ENCODE assay signal across 8 mouse cellular contexts in genomic region chr1:80340436-80341376, GRCm38 (mm10). TPM values are rescaled to one million over a fixed set of nuclear protein-coding genes. Genes with fewer than 3 reads are reported as not detected.
DNase-seq lines count a peak whose midpoint lies in the region; ATAC-seq lines count a peak whose summit lies in the region.

Cul3 (minus strand) TSS chr1:80340480.

- WGBS in heart, embryonic 13.5 days: 1% methylated on average over 71 of the region's 85 CpGs
- WGBS in liver, embryonic 12.5 days (ENCODE audit: insufficient replicate concordance): 2% methylated on average over 53 of the region's 85 CpGs
- 1% methylated on average over 49 of the region's 85 CpGs for WGBS in stomach, embryonic 15.5 days

- ATAC-seq in heart, embryonic 13.5 days (ENCODE audit: extremely low read depth, insufficient number of reproducible peaks, low FRiP score, low TSS enrichment): peak; percentile 90
- ATAC-seq in liver, embryonic 12.5 days: peak; percentile 88
- ATAC-seq in stomach, embryonic 15.5 days (ENCODE audit: insufficient read depth, low FRiP score, low read depth): peak; percentile 93

- H3K4me1 ChIP-seq in brown adipose tissue, adult 24 weeks (ENCODE audit: control insufficient read depth, insufficient read depth, insufficient read length, low read length): peaks cover 6% of the 10 kb centered on the region
- peaks cover 31% of the 10 kb centered on the region for H3K4me1 ChIP-seq in heart, embryonic 13.5 days
- H3K4me1 ChIP-seq in liver, embryonic 12.5 days: peaks cover 28% of the 10 kb centered on the region
- H3K4me1 ChIP-seq in stomach, embryonic 15.5 days: no peaks in the 10 kb centered on the region

- H3K9me3 ChIP-seq in heart, embryonic 13.5 days: no peaks in the 10 kb centered on the region
- no peaks in the 10 kb centered on the region for H3K9me3 ChIP-seq in liver, embryonic 12.5 days (replicated peaks)
- H3K9me3 ChIP-seq in stomach, embryonic 15.5 days: no peaks in the 10 kb centered on the region

- H3K4me2 ChIP-seq in heart, embryonic 13.5 days: peak within 1 kb of the TSS; percentile 96
- peak within 1 kb of the TSS; percentile 83 for H3K4me2 ChIP-seq in liver, embryonic 12.5 days
- H3K4me2 ChIP-seq in stomach, embryonic 15.5 days: peak within 1 kb of the TSS; percentile 75

- peak within 1 kb of the TSS; percentile 84 for H3K4me3 ChIP-seq in brown adipose tissue, adult 24 weeks (ENCODE audit: insufficient read depth, low read depth, low read length)
- peak within 1 kb of the TSS; percentile 81 for H3K4me3 ChIP-seq in heart, embryonic 13.5 days
- peak within 1 kb of the TSS; percentile 94 for H3K4me3 ChIP-seq in liver, embryonic 12.5 days
- peak within 1 kb of the TSS; percentile 96 for H3K4me3 ChIP-seq in stomach, embryonic 15.5 days (replicated peaks)

- H3K9ac ChIP-seq in heart, embryonic 13.5 days: peak within 1 kb of the TSS; percentile 100
- H3K9ac ChIP-seq in liver, embryonic 12.5 days: peak within 1 kb of the TSS; percentile 98
- H3K9ac ChIP-seq in stomach, embryonic 15.5 days: peak within 1 kb of the TSS; percentile 96

- no peaks in the 10 kb centered on the region for H3K27me3 ChIP-seq in heart, embryonic 13.5 days (replicated peaks)
- H3K27me3 ChIP-seq in liver, embryonic 12.5 days (replicated peaks): no peaks in the 10 kb centered on the region
- no peaks in the 10 kb centered on the region for H3K27me3 ChIP-seq in stomach, embryonic 15.5 days (replicated peaks)

- peak; percentile 98 for DNase-seq in CD4-positive, CD25-positive, alpha-beta regulatory T cell, adult 2 months (ENCODE audit: low read depth, low spot score)
- peak; percentile 55 for DNase-seq in fat pad, adult 2 months (ENCODE audit: extremely low read depth, low read depth, low spot score)
- DNase-seq in kidney, postnatal 10 days: peak; percentile 98
- peak; percentile 97 for DNase-seq in natural killer cell, adult 2 months (ENCODE audit: low spot score in 2 of 2)

- H3K27ac ChIP-seq in brown adipose tissue, adult 24 weeks (replicated peaks; ENCODE audit: low read depth, low read length): peak within 1 kb of the TSS; percentile 84
- H3K27ac ChIP-seq in heart, embryonic 13.5 days (replicated peaks): peak within 1 kb of the TSS; percentile 99
- H3K27ac ChIP-seq in liver, embryonic 12.5 days: peak within 1 kb of the TSS; percentile 96
- H3K27ac ChIP-seq in stomach, embryonic 15.5 days: peak within 1 kb of the TSS; percentile 98

- no peaks in the 10 kb centered on the region for H3K36me3 ChIP-seq in heart, embryonic 13.5 days
- no peaks in the 10 kb centered on the region for H3K36me3 ChIP-seq in liver, embryonic 12.5 days
- no peaks in the 10 kb centered on the region for H3K36me3 ChIP-seq in stomach, embryonic 15.5 days

RNA-seq across cellular contexts. Expression of gene Cul3, which starts in this region (rescaled TPM):
- polyA plus RNA-seq in brown adipose tissue, adult 24 weeks (2012; ENCODE audit: insufficient read depth, insufficient read length, missing spikeins): 114 and 116 TPM in 2 replicates
- polyA plus RNA-seq in heart, embryonic 13.5 days (2015; fragmentation: Nextera tagmentation; extraction: Ambion mirVana): 20.0 and 24.0 TPM in 2 replicates
- polyA plus RNA-seq in liver, embryonic 12.5 days (2016; fragmentation: Nextera tagmentation; extraction: Ambion mirVana): 14.6 and 16.7 TPM in 2 replicates
- 33.1 and 36.8 TPM in 2 replicates for polyA plus RNA-seq in stomach, embryonic 15.5 days (2015; fragmentation: Nextera tagmentation; extraction: Ambion mirVana)

Comparison
In these comparisons a context has a peak if more than half of its experiments do, and no peak if none do; other contexts are left out.
1. Peak in every context shown above with its lines: DNase-seq, ATAC-seq, H3K4me3 ChIP-seq and H3K27ac ChIP-seq.